Mouse (Mus musculus): ENCODE measurements at regions not wholly inside any gene's neighbourhood (a gene's known extent, or its start where the extent isn't known, plus 50 kb on each side); places are given as distances from the start of the nearest gene placed in this dataset.
A peak's percentile ranks its signal among the peaks of the same experiment; 100 is the strongest.

GRCm38 (mm10) chr7:37290493-37291045 lies 482.9 kb downstream of the Zfp536 start:
- DNase-seq (ENCODE audit: low read depth, low spot score) (no peak), ATAC-seq (no peak)
- TF ChIP-seq CTCF (IDR thresholded peaks at IDR 0.05) = no peak
- in situ Hi-C loops (cut with MboI; ENCODE audit: low pct_unique_long_range_greater_than_20kb) = no loop called here
- ChIA-PET CTCF (no interaction called here), POLR2A (no interaction called here)
- H3K27me3 ChIP-seq = peaks cover 14% of the 10 kb centered on the region

DNA sequence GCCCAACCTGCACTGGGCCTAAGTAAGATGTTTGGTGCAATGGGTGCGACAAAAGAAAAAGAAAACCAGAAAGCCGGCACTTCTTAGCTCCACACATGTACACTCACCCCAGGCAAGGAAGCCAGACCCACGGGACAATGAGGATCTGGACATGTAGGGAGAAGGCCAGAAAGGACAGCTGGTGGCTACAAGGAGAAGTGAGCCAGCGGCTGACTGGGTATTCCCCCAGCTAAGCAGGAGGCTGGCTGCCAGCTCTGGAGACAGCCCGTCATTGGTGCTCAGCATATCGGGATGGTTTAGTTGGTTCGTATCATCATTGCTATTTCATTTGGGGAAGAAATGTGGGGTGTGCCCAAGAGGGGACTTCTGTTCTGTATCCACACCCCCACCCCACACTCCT lies 481.7 kb downstream of the Zfp536 start:
- no peak for DNase-seq (ENCODE audit: low read depth, low spot score)

GRCm38 (mm10) chr7:37292554-37292953 lies 480.9 kb downstream of the Zfp536 start:
- peaks cover 12% of the 10 kb centered on the region for H3K27me3 ChIP-seq
- ATAC-seq (no peak), DNase-seq (ENCODE audit: low read depth, low spot score) (no peak)
- POLR2A ChIA-PET = no interaction called here
- in situ Hi-C loops (cut with MboI; ENCODE audit: low pct_unique_long_range_greater_than_20kb) = no loop called here
- no peak for TF ChIP-seq CTCF (IDR thresholded peaks at IDR 0.05)
- CTCF ChIA-PET = no interaction called here

More for the DNA sequence above, 481.7 kb downstream of the Zfp536 start:
- peaks cover 12% of the 10 kb centered on the region for H3K27me3 ChIP-seq
- ChIA-PET POLR2A (no interaction called here), CTCF (no interaction called here)
- in situ Hi-C loops (cut with MboI; ENCODE audit: low pct_unique_long_range_greater_than_20kb) = no loop called here
- TF ChIP-seq CTCF (IDR thresholded peaks at IDR 0.05) = no peak
- no peak for ATAC-seq

DNA sequence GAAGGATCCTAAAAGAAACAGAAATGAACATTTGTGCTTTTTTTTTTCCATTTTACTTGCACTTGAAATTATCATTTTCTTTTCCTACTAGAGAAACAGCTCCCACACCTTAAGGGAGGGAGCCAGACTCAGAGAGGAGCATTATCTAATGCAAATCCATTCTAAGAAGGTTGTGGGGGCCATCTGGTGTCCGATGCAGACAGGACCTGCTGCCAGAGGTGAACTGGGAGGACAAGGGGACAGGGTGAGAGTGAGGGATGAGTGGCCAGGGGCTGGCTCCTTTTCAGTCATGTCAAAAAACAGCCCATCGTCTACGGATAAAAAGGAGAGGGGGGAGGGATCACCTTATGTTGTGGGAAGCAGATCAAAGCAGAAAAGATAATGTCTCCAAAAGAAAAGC lies 474.6 kb downstream of the Zfp536 start:
- DNase-seq (ENCODE audit: low read depth, low spot score) (no peak), ATAC-seq (no peak)
- ChIA-PET CTCF (no interaction called here), POLR2A (no interaction called here)
- TF ChIP-seq CTCF (IDR thresholded peaks at IDR 0.05) = no peak
- H3K27me3 ChIP-seq = peaks cover 5% of the 10 kb centered on the region
- in situ Hi-C loops (cut with MboI; ENCODE audit: low pct_unique_long_range_greater_than_20kb) = no loop called here

GRCm38 (mm10) chr7:37305463-37305862 lies 468.0 kb downstream of the Zfp536 start:
- ChIA-PET CTCF (no interaction called here), POLR2A (no interaction called here)
- no peak for TF ChIP-seq CTCF (IDR thresholded peaks at IDR 0.05)
- DNase-seq (ENCODE audit: low read depth, low spot score) (no peak), ATAC-seq (no peak)
- in situ Hi-C loops (cut with MboI; ENCODE audit: low pct_unique_long_range_greater_than_20kb) = no loop called here
- H3K27me3 ChIP-seq = peaks cover 18% of the 10 kb centered on the region

GRCm38 (mm10) chr7:37307191-37307590 lies 466.2 kb downstream of the Zfp536 start:
- no peak for ATAC-seq
- POLR2A ChIA-PET = no interaction called here
- in situ Hi-C loops (cut with MboI; ENCODE audit: low pct_unique_long_range_greater_than_20kb) = no loop called here

GRCm38 (mm10) chr7:37324653-37325052 lies 448.8 kb downstream of the Zfp536 start:
- in situ Hi-C loops (cut with MboI; ENCODE audit: low pct_unique_long_range_greater_than_20kb) = no loop called here
- no peak for TF ChIP-seq CTCF (IDR thresholded peaks at IDR 0.05)
- POLR2A ChIA-PET = interaction anchor here (0.6 kb wide), 1 partner anchor 1405 kb away, joined by 4 read pairs; no protein-coding TSS in a partner anchor
- CTCF ChIA-PET = no interaction called here
- H3K27me3 ChIP-seq = no peaks in the 10 kb centered on the region
- DNase-seq (ENCODE audit: low read depth, low spot score) = no peak
- no peak for ATAC-seq

More at GRCm38 (mm10) chr7:37307191-37307590, 466.2 kb downstream of the Zfp536 start:
- DNase-seq (ENCODE audit: low read depth, low spot score) = no peak
- H3K27me3 ChIP-seq = peaks cover 15% of the 10 kb centered on the region
- CTCF ChIA-PET = no interaction called here
- no peak for TF ChIP-seq CTCF (IDR thresholded peaks at IDR 0.05)

DNA sequence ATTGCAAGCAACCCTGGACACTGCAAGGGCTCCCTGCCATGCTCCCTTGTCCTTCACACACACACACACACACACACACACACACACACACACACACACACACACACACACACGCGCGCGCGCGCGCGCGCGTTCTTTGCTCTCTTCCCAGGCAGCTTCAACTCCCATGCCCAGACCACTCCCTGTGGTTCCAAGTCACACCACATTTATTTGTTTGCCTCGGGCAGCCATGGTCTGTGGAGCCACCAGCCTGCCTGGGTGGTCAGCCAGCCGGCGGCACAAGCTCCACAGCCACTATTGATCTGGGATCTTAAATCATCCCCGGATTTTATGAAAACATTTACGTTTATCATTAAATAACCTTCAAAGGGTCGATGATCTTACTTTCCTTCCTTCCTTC lies 440.0 kb downstream of the Zfp536 start:
- POLR2A ChIA-PET = no interaction called here
- H3K27me3 ChIP-seq = no peaks in the 10 kb centered on the region
- in situ Hi-C loops (cut with MboI; ENCODE audit: low pct_unique_long_range_greater_than_20kb) = no loop called here
- TF ChIP-seq CTCF (IDR thresholded peaks at IDR 0.05) = no peak
- CTCF ChIA-PET = interaction anchor here (2.4 kb wide), 1 partner anchor 12 kb away, joined by 7 read pairs; no protein-coding TSS in a partner anchor
- ATAC-seq (no peak), DNase-seq (ENCODE audit: low read depth, low spot score) (no peak)

DNA sequence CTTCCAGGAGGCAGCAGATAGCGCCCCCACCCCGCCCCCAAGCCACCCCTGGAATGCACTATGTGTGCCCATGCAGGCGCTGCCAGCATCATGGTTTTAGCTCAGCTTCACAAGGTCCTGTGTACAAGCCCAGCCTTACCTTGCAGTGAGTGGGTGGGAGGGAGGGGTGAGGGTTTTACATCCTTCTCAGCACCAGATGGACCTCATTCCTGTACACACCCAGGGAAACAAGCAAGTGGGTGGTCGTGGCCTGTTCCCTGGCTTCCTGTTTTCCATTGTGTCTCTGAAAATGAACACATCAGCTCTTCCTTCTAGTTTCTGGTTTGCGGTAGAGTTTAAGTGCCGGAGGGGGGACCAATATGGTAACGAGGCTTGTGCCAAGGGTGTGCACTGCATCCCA lies 438.2 kb downstream of the Zfp536 start:
- ATAC-seq (no peak), DNase-seq (ENCODE audit: low read depth, low spot score) (no peak)
- H3K27me3 ChIP-seq = no peaks in the 10 kb centered on the region
- in situ Hi-C loops (cut with MboI; ENCODE audit: low pct_unique_long_range_greater_than_20kb) = no loop called here
- ChIA-PET POLR2A (no interaction called here), CTCF (interaction anchor here (2.4 kb wide), 1 partner anchor 10 kb away, joined by 7 read pairs; no protein-coding TSS in a partner anchor)
- no peak for TF ChIP-seq CTCF (IDR thresholded peaks at IDR 0.05)

- in situ Hi-C loops (cut with MboI; ENCODE audit: low pct_unique_long_range_greater_than_20kb) = no loop called here
- no peak for ATAC-seq
- DNase-seq (ENCODE audit: low read depth, low spot score) = no peak
- TF ChIP-seq CTCF (IDR thresholded peaks at IDR 0.05) = no peak
- ChIA-PET POLR2A (no interaction called here), CTCF (no interaction called here)
- H3K27me3 ChIP-seq = no peaks in the 10 kb centered on the region
Observed at GRCm38 (mm10) chr7:37336171-37336850, 437.1 kb downstream of the Zfp536 start.

GRCm38 (mm10) chr7:37336851-37337531 lies 436.4 kb downstream of the Zfp536 start:
- CTCF ChIA-PET = interaction anchor here (0.8 kb wide), 1 partner anchor 9 kb away, joined by 3 read pairs; no protein-coding TSS in a partner anchor
- POLR2A ChIA-PET = interaction anchor here (0.6 kb wide), 1 partner anchor 645 kb away, joined by 5 read pairs; no protein-coding TSS in a partner anchor
- H3K27me3 ChIP-seq = no peaks in the 10 kb centered on the region
- DNase-seq (ENCODE audit: low read depth, low spot score) = no peak
- ATAC-seq = peak; percentile 74
- in situ Hi-C loops (cut with MboI; ENCODE audit: low pct_unique_long_range_greater_than_20kb) = no loop called here
- no peak for TF ChIP-seq CTCF (IDR thresholded peaks at IDR 0.05)
